Mouse (Mus musculus): ENCODE results near the gene Ubb.

- TF ChIP-seq MAX (IDR thresholded peaks at IDR 0.05; ENCODE audit: low read depth): no peak
- no peak for TF ChIP-seq POLR2A (IDR thresholded peaks at IDR 0.05; ENCODE audit: insufficient read length, low read depth)
- TF ChIP-seq POLR2AphosphoS2 (IDR thresholded peaks at IDR 0.05; ENCODE audit: insufficient read length, low read depth): no peak
- no peak for TF ChIP-seq USF1 (IDR thresholded peaks at IDR 0.05; ENCODE audit: low read depth)
- no peak for TF ChIP-seq CEBPB (IDR thresholded peaks at IDR 0.05; ENCODE audit: insufficient read depth, poor library complexity, severe bottlenecking)
- no peak for TF ChIP-seq SRF (IDR thresholded peaks at IDR 0.05; ENCODE audit: control insufficient read depth, insufficient read length, low read depth)
- peak in 1 of 3 experiments; percentile 11 for TF ChIP-seq MYOG (IDR thresholded peaks at IDR 0.05; ENCODE audit: control insufficient read depth in 1 of 3, insufficient read depth in 1 of 3, insufficient read length in 2 of 3, low read depth in 2 of 3)
These were observed 12.5 kb upstream of the Ubb start for GRCm38 (mm10) chr11:62538321-62539088.
